Mouse (Mus musculus) monocyte, adult 2 months (primary cell): ENCODE measurements around the gene Cxcl3.

Source experiments
- DNase-seq, 2 experiments: peaks; one replicate each; pipeline ENCODE4 v3.0.0; 2022; ENCODE audit warnings: low spot score in 2 of 2, low read depth in 1 of 2

The Cxcl3 gene

DNA sequence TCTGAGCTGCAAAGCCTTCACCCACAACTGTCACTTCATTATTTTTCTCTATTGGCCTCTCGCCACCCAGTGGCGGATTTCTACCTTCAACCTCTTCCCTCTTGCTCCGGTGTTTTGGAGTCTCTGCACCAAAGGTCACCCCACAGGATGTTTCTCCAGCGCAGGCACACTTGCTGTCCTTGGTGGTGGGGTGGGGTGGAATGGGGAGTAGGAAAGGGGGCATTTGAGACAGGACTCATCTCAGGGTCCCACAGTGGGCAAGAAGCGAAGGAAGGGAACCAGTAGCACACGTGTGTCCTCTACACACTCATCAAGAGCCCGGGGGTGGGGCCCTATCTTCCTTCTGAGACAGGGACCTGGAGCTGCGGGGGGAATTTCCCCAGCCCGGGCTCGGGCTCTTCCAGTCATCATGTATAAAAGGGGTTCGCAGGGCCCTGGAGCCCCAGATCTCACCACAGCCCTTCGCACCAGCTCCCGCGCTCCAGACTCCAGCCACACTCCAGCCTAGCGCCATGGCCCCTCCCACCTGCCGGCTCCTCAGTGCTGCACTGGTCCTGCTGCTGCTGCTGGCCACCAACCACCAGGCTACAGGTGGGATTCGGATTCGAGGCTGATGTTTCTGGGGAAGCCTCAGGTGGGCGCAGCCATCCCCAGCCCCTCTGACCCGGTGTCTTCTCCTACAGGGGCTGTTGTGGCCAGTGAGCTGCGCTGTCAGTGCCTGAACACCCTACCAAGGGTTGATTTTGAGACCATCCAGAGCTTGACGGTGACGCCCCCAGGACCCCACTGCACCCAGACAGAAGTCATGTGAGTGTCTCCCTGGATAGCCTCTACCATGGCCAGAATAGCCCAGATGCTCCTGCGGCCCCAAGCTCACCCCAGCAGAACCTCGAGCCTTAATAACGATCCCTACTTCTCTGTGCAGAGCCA is at the start of gene Cxcl3:
TSS of gene Cxcl3 (plus strand) at position 445 of the 930 bp plus-strand sequence.
- DNase-seq = no peak

DNA sequence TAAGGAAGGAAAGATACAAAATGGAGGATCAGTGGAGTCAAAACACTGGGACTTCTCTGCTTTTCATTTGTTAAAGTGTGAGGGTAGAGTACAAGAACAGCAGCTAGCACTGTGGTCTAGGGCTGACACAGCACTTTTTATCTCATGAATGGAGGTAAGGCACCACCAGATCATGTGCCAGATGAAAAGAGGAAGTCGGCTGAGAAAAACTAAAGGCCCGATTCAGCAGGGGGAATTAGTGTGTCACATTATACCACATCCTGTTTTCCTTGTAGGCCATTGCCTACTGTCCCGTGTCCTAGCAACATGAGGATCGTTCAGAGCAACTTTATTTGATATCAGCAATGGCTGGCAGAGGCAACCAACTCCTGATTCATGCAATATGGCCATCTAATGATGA is 43.9 kb upstream of the Cxcl3 start:
- peak; percentile 46 to 57 for DNase-seq

DNA sequence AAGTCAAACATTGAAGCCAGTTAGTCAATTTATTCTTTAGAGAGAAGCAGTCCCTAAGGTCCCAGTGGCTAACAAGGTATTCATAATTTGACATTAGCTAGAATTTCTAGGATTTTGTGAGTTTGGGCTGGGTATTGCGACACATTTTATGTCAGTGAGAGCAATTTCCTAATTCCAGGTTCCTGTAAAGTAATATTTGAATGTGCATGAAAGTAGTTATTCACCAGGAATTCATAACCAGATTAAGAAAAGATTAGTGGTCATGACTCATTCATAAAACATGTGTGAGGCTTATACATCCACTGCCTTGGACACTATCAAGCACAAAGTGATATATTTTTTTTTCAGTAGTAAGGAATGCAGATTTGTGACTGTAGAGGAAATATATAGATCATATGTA is 32.0 kb upstream of the Cxcl3 start:
- no peak for DNase-seq

DNA sequence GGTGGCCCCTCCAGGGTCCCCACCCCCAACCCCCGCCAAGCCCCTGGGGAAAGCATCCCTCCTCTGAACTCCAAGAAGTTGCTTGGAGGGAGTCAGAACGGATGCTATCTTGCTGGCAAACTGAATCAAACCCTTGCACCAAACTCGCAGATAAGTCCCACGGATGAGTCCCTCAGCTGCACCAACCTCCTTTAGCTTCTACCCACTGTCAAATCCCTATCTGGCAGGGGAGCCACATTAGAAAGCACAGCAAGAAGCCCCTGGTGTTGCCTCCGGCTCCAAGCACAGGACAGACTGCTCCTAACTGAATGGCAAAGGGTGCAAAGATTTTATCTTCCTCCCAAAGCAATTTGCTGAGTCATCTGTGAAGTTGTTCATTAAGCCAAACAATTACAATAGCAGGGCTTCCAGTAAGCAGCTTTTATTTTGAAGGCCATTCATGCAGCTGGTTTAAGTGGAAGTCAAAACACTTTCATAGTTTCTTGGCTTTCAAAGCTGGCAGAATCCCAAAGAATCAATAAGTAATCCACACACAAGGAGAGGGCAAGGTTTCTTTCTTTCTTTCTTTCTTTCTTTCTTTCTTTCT is 27.8 kb upstream of the Cxcl3 start:
- DNase-seq = no peak

DNA sequence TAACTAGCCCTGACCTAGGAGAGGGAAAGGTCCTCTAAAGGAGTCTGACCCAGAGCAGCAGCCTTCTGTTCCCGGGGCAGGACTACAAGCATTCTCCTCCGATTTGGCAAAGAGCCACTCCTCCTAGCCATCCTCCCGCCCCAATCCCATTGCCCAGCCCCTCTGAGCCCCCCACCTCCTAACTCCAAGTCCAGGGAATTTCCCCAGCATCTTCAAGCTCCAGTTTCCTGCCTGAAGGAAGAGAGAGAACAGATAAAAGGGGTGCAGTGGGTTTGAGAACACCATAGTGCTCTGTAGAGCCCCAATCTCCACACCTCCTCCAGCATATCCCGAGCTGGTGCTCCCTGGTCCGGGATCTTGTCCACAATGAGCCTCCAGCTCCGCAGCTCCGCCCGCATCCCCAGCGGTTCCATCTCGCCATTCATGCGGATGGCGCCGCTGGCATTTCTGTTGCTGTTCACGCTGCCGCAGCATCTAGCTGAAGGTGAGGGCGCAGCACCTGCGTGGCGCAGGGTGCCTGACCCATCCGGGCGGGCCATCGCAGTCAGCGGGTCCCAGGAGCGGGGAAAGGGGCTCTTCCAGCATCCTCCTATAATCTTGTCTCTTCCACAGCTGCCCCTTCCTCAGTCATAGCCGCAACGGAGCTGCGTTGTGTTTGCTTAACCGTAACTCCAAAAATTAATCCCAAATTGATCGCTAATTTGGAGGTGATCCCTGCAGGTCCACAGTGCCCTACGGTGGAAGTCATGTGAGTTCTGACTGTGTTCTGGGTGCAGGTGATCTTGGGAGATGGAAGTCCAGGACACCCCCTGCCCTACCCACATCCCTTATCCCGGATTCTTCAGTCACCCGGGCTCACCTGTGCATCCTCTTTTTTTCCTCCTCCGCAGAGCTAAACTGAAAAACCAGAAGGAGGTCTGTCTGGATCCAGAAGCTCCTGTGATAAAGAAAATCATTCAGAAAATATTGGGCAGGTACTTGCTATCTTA is 26.5 kb upstream of the Cxcl3 start, which contains the start of gene Cxcl5:
TSS of gene Cxcl5 (plus strand) at position 284 of the 989 bp plus-strand sequence.
- DNase-seq = no peak

DNA sequence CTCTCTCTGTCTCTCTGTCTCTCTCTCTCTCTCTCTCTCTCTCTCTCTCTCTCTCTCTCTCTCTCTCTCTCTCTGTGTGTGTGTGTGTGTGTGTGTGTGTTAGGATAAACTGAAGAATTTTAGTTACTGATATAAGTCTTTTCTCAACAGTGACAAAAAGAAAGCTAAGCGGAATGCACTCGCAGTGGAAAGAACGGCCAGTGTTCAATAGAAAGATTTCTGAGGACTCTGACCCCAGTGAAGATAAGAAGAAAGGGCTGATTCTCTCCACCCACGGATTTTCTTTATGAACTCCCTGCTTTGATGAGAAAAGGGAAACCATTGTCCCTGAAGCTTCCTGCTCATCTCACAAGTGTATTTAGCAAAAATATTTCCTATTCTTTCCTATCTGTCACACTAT is 25.6 kb upstream of the Cxcl3 start:
- DNase-seq = no peak

DNA sequence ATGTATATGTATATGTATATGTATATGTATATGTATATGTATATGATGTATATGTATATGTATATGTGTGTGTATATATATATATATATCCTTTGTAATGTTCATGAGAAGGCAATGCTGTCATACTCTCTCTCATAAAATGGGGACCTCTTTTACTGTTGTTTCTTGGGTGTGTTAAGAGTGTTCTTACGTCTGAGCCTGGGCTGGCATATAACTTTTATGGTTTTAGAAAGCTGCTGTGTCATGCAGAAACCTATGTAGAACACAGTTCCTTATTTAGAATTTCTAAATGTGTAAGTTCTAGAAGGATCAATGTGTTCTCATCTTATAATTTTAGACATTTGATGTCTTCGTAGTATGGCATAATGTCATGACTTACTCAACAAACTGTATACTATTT is 25.1 kb upstream of the Cxcl3 start:
- DNase-seq = no peak

DNA sequence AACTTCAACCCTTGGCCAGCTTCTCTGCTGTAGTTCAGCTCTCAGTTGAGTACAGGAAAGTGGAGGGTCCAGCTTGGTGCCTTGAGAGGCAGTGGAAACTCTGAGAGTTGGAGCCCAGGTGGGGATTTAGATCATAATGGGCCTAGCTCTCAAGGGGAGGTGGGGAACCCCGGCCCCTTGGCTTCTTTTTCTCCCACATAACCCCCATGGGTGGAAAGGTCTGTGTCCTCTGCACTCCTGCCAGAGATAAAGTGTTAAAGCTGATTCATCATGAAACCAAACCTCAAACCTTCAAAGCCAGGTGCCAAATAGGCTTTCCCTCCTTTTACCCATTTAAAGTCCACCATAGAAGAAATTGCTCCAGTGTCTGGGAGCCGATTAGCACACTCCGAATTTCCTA is 24.1 kb upstream of the Cxcl3 start:
- no peak for DNase-seq

DNA sequence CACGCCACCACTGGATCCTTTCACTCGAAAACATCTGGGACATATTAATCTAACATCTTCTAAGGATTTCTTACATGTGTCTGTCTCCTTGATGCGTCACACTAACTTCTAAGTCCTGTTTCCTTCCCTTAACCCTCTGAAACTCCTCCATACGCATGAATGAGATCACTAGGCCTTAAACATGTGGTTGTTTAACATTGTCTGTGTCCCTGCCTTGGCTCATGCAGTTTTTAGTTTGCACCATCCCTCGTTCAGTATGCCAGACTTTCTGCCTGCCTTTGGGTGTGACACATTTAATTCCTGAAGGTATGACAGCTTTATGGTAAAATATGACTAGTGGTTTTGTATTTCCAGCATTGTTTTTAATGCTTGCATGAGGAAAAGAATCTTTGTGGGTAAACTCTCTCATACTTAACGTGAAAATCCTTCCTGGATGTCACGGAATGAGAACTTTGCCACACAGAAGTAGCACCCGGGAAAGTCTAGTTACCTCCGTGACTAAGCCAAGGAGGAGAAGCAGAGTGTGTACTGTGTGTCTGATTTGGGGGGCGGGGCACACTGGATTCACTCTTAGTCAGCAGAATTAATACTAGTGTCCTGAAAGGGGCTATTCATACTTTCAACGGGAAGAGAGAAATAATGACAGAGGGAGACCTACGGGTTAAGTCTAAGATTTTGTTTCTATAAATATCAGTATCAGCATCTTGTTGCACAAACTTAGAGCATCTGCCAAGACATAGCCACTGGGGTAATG is 21.8 kb upstream of the Cxcl3 start:
- DNase-seq = no peak

DNA sequence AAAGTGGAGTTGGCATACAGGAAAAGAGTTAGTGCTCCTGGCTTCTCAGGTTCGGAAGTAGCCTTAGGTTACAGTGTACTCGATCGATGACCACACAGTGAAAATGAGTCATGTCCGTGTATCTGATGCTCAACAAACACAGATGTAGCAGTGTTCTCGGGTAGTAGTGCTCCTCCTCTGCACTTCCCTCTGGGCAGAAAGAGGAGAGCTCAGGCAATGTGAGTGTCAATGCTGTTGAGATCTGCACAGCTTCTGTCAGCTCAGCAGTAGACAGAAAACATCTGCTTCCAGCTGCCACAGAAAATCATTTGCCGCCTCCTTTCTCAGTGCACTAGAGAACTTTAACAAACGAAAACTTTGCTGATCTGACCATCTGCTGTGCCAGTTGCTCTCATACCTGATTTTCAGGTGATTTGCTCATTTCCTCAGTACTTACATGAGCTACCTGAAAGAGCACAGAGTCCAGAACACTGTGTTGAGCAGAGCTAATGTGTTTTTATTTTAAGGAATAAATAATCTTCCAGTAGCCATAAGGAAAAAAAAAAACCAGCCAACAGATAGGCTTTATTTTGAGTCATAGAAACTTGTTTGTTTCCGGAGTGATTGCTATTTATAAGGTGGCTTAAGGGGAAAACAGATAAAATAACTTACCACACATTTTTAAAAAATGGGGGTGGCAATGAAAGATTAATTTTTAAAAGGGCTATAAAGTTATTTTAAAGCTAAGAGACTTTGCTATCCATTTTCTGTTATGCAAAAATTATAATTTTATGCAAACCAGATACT is 19.9 kb upstream of the Cxcl3 start:
- DNase-seq = no peak

DNA sequence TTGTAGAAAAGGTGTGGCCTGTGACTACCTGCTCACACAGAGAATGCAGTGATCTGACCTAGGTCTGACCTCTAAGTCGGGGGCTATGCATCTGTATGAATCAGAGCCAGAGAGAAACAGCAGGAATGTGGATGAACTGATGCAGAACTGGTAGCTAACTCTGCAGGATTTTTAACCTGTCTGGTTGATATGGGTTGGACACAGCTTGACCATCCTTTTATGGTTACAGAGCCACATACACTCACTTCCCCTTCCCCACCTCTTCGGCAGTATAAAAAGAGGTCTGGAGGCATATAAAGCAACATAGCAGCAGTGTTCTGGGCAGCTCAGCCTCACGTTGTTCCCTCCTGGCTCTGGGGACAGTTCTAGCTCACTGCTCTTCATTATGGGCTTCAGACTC is 17.7 kb upstream of the Cxcl3 start, which contains the start of gene Ppbp:
TSS of gene Ppbp (plus strand) at position 301 of the 400 bp plus-strand sequence.
- DNase-seq = no peak

DNA sequence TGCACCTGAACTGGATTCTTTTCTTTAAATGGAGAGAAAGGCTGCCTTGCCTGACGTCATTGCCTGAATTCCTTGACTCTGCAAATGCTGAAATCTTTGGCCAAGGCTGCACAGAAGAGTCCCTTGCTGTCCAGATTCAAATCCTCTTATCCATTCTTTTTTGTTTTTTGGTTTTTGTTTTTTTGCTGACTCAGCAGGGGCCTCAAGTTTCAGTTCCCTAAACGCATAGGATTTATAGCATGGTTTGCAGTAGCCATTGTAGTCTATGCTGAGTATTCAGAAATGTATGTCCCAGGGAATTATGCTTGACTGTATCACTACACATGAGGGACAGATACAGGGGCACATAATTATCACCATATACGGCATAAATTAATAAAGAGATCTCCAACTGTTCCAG is 14.5 kb upstream of the Cxcl3 start:
- DNase-seq = peak in 1 of 2 experiments; percentile 13

DNA sequence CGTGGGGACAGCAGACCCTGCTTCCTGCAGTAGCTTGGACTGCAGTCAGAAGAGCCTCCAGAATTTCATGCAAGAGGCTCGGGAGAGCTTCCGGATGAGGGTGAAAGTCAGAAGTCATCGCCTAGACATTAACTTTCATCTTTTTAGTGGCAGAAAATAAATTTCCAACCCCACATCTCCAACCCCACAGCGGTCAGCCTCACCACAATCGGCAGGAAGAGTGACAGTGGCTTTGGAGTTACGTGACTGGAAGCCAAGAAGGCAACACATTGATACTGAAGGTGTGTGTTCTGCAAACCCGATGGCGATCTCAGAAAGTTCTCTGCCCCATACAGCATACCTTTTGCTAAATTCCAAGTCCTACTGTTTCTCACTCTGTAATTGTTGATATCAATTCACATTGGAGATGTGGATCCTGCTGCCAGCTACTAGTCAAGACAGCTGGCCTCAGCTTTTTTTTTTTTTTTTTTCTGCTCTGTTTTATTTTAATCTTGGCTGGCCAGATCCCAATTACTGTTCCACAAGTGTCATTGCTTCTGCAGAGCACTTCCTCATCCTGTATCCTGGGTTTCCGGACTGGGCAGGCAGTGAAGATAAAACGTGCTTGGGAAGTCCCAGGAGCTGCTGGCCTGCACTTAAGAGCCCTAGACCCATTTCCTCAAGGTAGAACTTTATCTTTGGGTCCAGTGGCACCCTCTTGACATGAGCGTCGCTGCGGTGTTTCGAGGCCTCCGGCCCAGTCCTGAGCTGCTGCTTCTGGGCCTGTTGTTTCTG is 13.8 kb upstream of the Cxcl3 start, which contains the start of gene Pf4:
TSS of gene Pf4 (plus strand) at position 556 of the 774 bp plus-strand sequence.
- no peak for DNase-seq

DNA sequence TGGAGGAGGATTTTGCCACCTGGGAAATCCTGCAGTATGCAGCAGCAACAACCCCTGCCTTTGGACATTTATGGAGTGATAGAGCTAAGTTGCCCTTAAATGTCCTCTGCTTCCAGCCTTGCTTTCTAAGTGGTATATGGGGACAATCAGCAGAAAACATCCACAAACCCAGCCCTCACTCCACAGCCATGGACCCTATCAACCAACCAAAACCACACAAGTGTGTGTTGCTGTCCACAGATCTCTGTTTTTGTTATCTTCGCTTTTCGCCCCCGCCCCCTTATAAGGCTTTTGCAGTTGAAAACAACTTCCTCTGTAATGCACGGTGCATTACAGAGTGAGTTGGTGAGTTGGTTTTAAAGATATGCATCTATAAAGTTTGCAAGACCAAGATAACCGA is 10.3 kb upstream of the Cxcl3 start:
- DNase-seq = no peak

DNA sequence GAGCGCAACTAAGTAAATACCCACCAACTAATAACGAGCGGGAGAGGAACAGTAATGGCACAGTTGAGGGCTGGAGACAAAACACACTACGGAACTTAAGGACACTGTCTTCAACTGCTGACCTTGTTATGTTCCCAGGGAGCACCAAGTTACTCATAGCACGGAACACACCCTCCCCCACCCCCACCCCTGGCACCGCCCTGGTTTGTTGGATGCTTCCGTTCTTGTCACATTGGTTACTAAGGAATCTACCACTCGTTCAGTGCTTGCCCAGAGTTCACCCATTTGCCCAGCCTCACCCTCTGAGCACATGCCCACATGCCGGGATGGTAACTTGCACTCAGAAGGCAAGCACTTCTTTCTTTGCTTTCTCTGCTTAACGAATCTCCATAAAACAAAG is 8.3 kb upstream of the Cxcl3 start:
- no peak for DNase-seq

DNA sequence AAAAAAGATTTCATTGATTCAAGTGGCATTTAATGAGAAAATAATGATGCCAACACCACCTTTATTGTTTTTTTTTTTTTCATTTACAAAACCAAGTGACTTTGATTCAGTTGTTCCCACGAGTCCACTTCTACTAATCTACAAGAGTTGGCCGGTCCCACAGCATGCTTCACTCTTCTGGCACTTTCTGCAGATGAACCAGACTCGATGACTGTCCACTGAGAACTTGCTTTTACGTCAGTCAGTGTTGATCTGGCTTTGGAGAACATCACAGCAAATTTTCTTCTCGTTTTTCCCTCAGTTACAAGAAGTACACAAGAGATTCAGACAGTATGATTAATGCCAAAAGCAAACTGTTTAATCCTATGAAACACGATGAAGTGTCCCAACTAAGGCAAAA is 7.0 kb upstream of the Cxcl3 start:
- no peak for DNase-seq

DNA sequence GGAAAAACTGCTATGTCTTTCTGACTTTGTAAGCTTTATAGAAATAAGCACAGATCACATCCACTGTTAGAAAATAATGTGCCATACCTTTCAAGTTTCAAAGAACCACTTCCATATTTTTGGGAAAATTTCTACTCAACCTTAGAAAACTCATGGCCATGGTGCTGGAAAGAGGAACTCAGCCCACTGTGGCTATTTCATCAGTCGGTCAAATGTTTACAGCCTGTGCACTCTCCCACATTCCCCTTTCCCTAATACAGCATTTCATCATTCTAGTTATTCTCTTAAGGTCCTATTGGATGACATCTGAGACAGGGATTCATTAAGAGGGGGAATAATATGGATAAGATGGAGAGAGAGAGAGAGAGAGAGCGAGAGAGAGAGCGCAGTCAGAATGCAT is 2.2 kb upstream of the Cxcl3 start:
- DNase-seq = no peak

DNA sequence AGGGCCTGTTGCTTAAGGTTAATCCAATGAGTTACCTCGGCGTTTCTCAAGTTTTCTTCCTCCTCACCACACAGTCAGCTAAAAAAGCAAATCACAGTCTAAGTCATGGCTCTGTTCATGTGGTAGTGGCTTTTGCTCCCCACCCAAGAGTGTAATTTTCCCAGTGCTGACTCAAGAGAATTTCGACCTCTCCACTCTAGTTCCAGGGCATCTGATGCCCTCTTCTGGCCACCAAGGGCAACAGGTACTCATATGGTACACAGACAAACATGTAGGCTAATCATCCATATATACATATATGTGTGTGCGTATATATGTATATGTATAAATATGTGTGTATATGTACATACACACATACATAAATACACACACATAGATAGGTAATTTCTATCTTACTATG is 2.2 kb downstream of the Cxcl3 start:
- no peak for DNase-seq
